Mouse (Mus musculus): ENCODE results near the gene Npb. TPM values are rescaled to one million over a fixed set of nuclear protein-coding genes. Genes with fewer than 3 reads are reported as not detected.

Npb gene
- polyA plus RNA-seq, 1 experiment = 2.5 TPM

- 77% methylated on average over 8 of the region's 8 CpGs for WGBS
These were observed 33.6 kb downstream of the Npb start for GRCm38 (mm10) chr11:120641869-120642268.

GRCm38 (mm10) chr11:120642939-120643600, 34.8 kb downstream of the Npb start:
- 0 out of 2 replicates have a peak, but pooled peaks cover 3% of the 10 kb centered on the region for H3K4me1 ChIP-seq (ENCODE audit: control insufficient read depth, insufficient read depth, low read length)
- DNase-seq = no peak
- TF ChIP-seq CTCF (IDR thresholded peaks at IDR 0.05; ENCODE audit: insufficient read depth, low read length) = no peak
- TF ChIP-seq POLR2A (IDR thresholded peaks at IDR 0.05; ENCODE audit: borderline replicate concordance, extremely low read depth, low read depth, low read length) = no peak
- 1% methylated on average over 18 of the region's 18 CpGs for WGBS
- peak overlapping the region; percentile 60 for H3K4me3 ChIP-seq (replicated peaks; ENCODE audit: extremely low read depth, low read depth, low read length)

More at GRCm38 (mm10) chr11:120641869-120642268, 33.6 kb downstream of the Npb start:
- Histone ChIP-seq H3K4me3 (replicated peaks; ENCODE audit: extremely low read depth, low read depth, low read length) (no peak overlapping the region), H3K4me1 (ENCODE audit: control insufficient read depth, insufficient read depth, low read length) (0 out of 2 replicates have a peak, but pooled peaks cover 3% of the 10 kb centered on the region)
- TF ChIP-seq POLR2A (IDR thresholded peaks at IDR 0.05; ENCODE audit: borderline replicate concordance, extremely low read depth, low read depth, low read length) = no peak
- no peak for TF ChIP-seq CTCF (IDR thresholded peaks at IDR 0.05; ENCODE audit: insufficient read depth, low read length)
- DNase-seq = no peak

GRCm38 (mm10) chr11:120643601-120643987, 35.3 kb downstream of the Npb start, which contains the start of gene Pycr1:
TSS of gene Pycr1 (minus strand) at chr11:120643769.
- DNase-seq = peak; percentile 93
- no peak for TF ChIP-seq POLR2A (IDR thresholded peaks at IDR 0.05; ENCODE audit: borderline replicate concordance, extremely low read depth, low read depth, low read length)
- TF ChIP-seq CTCF (IDR thresholded peaks at IDR 0.05; ENCODE audit: insufficient read depth, low read length) = no peak
- Histone ChIP-seq H3K4me3 (replicated peaks; ENCODE audit: extremely low read depth, low read depth, low read length) (peak within 1 kb of the TSS; percentile 60), H3K4me1 (ENCODE audit: control insufficient read depth, insufficient read depth, low read length) (0 out of 2 replicates have a peak, but pooled peaks cover 3% of the 10 kb centered on the region)
- 1% methylated on average over 15 of the region's 15 CpGs for WGBS

GRCm38 (mm10) chr11:120647047-120647830, 39.0 kb downstream of the Npb start:
- Histone ChIP-seq H3K4me1 (ENCODE audit: control insufficient read depth, insufficient read depth, low read length) (0 out of 2 replicates have a peak, but pooled peaks cover 3% of the 10 kb centered on the region), H3K4me3 (replicated peaks; ENCODE audit: extremely low read depth, low read depth, low read length) (no peak overlapping the region)
- TF ChIP-seq CTCF (IDR thresholded peaks at IDR 0.05; ENCODE audit: insufficient read depth, low read length) (no peak), POLR2A (IDR thresholded peaks at IDR 0.05; ENCODE audit: borderline replicate concordance, extremely low read depth, low read depth, low read length) (no peak)
- no peak for DNase-seq
- WGBS = 79% methylated on average over 35 of the region's 35 CpGs

GRCm38 (mm10) chr11:120648001-120648476, 39.8 kb downstream of the Npb start, which contains the start of gene Myadml2:
TSS of gene Myadml2 (minus strand) at chr11:120648158.
- H3K4me1 ChIP-seq (ENCODE audit: control insufficient read depth, insufficient read depth, low read length) = 0 out of 2 replicates have a peak, but pooled peaks cover 2% of the 10 kb centered on the region
- TF ChIP-seq POLR2A (IDR thresholded peaks at IDR 0.05; ENCODE audit: borderline replicate concordance, extremely low read depth, low read depth, low read length) = no peak
- no peak for TF ChIP-seq CTCF (IDR thresholded peaks at IDR 0.05; ENCODE audit: insufficient read depth, low read length)
- no peak for DNase-seq
- peak within 1 kb of the TSS; percentile 40 for H3K4me3 ChIP-seq (replicated peaks; ENCODE audit: extremely low read depth, low read depth, low read length)
- 11% methylated on average over 13 of the region's 13 CpGs for WGBS

GRCm38 (mm10) chr11:120651872-120652271, 43.6 kb downstream of the Npb start:
- no peak for TF ChIP-seq POLR2A (IDR thresholded peaks at IDR 0.05; ENCODE audit: borderline replicate concordance, extremely low read depth, low read depth, low read length)
- 0 out of 2 replicates have a peak, but pooled peaks have one; percentile 18 for TF ChIP-seq CTCF (IDR thresholded peaks at IDR 0.05; ENCODE audit: insufficient read depth, low read length)
- Histone ChIP-seq H3K4me3 (replicated peaks; ENCODE audit: extremely low read depth, low read depth, low read length) (no peak overlapping the region), H3K4me1 (ENCODE audit: control insufficient read depth, insufficient read depth, low read length) (no peaks in the 10 kb centered on the region)
- DNase-seq = no peak
- 64% methylated on average over 3 of the region's 3 CpGs for WGBS

- WGBS = 68% methylated on average over 3 of the region's 3 CpGs
- TF ChIP-seq CTCF (IDR thresholded peaks at IDR 0.05; ENCODE audit: insufficient read depth, low read length) (no peak), POLR2A (IDR thresholded peaks at IDR 0.05; ENCODE audit: borderline replicate concordance, extremely low read depth, low read depth, low read length) (no peak)
- Histone ChIP-seq H3K4me1 (ENCODE audit: control insufficient read depth, insufficient read depth, low read length) (no peaks in the 10 kb centered on the region), H3K4me3 (replicated peaks; ENCODE audit: extremely low read depth, low read depth, low read length) (no peak overlapping the region)
- DNase-seq = no peak
These were observed 46.5 kb downstream of the Npb start for GRCm38 (mm10) chr11:120654741-120655140.

GRCm38 (mm10) chr11:120657301-120657700, 49.0 kb downstream of the Npb start:
- H3K4me1 ChIP-seq (ENCODE audit: control insufficient read depth, insufficient read depth, low read length) = 0 out of 2 replicates have a peak, but pooled peaks cover 2% of the 10 kb centered on the region
- no peak overlapping the region for H3K4me3 ChIP-seq (replicated peaks; ENCODE audit: extremely low read depth, low read depth, low read length)
- no peak for DNase-seq
- TF ChIP-seq POLR2A (IDR thresholded peaks at IDR 0.05; ENCODE audit: borderline replicate concordance, extremely low read depth, low read depth, low read length) = no peak
- TF ChIP-seq CTCF (IDR thresholded peaks at IDR 0.05; ENCODE audit: insufficient read depth, low read length) = no peak
- 86% methylated on average over 4 of the region's 4 CpGs for WGBS

Other genes with a start within 250 kb of the Npb start
- 0.06 and 0.60 TPM in 2 replicates for gene Fscn2, start 246.9 kb upstream of the Npb start, polyA plus RNA-seq (2012; rRNA removed)
- 61.9 and 67.1 TPM in 2 replicates for gene Faap100, start 229.7 kb upstream of the Npb start, polyA plus RNA-seq (2012; rRNA removed)
- gene Nploc4, start 170.8 kb upstream of the Npb start, polyA plus RNA-seq (2012; rRNA removed) = 39.2 and 49.8 TPM in 2 replicates
- 0.06 TPM in 1 of 2 replicates, not detected in the other for gene Tspan10, start 165.8 kb upstream of the Npb start, polyA plus RNA-seq (2012; rRNA removed)
- gene Pde6g, start 155.0 kb upstream of the Npb start, polyA plus RNA-seq (2012; rRNA removed) = 0.45 and 0.57 TPM in 2 replicates
- gene Oxld1, start 150.4 kb upstream of the Npb start, polyA plus RNA-seq (2012; rRNA removed) = 11.9 and 14.9 TPM in 2 replicates
- gene Ccdc137, start 150.4 kb upstream of the Npb start, polyA plus RNA-seq (2012; rRNA removed) = 11.0 and 14.5 TPM in 2 replicates
- gene Arl16, start 140.9 kb upstream of the Npb start, polyA plus RNA-seq (2012; rRNA removed) = 15.6 and 17.3 TPM in 2 replicates
- 48.0 and 51.4 TPM in 2 replicates for gene Mrpl12, start 123.9 kb upstream of the Npb start, polyA plus RNA-seq (2012; rRNA removed)
- 157 and 174 TPM in 2 replicates for gene Slc25a10, start 116.6 kb upstream of the Npb start, polyA plus RNA-seq (2012; rRNA removed)
- 0.86 and 1.0 TPM in 2 replicates for gene Gcgr, start 77.8 kb upstream of the Npb start, polyA plus RNA-seq (2012; rRNA removed)
- 133 and 168 TPM in 2 replicates for gene Mcrip1, start 58.8 kb upstream of the Npb start, polyA plus RNA-seq (2012; rRNA removed)
- 3.3 TPM in 1 of 2 replicates, not detected in the other for gene Ppp1r27, start 57.3 kb upstream of the Npb start, polyA plus RNA-seq (2012; rRNA removed)
- gene P4hb, start 35.2 kb upstream of the Npb start, polyA plus RNA-seq (2012; rRNA removed) = 192 and 254 TPM in 2 replicates
- gene Arhgdia, start 26.9 kb upstream of the Npb start, polyA plus RNA-seq (2012; rRNA removed) = 890 and 923 TPM in 2 replicates
- gene Alyref, start 10.1 kb upstream of the Npb start, polyA plus RNA-seq (2012; rRNA removed) = 26.1 and 29.1 TPM in 2 replicates
- gene Anapc11, start 10.1 kb upstream of the Npb start, polyA plus RNA-seq (2012; rRNA removed) = 136 and 159 TPM in 2 replicates
- 217 and 238 TPM in 2 replicates for gene Pcyt2, start 9.5 kb downstream of the Npb start, polyA plus RNA-seq (2012; rRNA removed)
- 75.2 and 84.1 TPM in 2 replicates for gene Sirt7, start 16.8 kb downstream of the Npb start, polyA plus RNA-seq (2012; rRNA removed)
- gene Mafg, start 25.1 kb downstream of the Npb start, polyA plus RNA-seq (2012; rRNA removed) = 41.5 and 51.3 TPM in 2 replicates
- 4.1 and 4.5 TPM in 2 replicates for gene Pycr1, start 35.3 kb downstream of the Npb start, polyA plus RNA-seq (2012; rRNA removed)
- gene Myadml2, start 39.7 kb downstream of the Npb start, polyA plus RNA-seq (2012; rRNA removed) = 1.1 and 3.1 TPM in 2 replicates
- gene Notum, start 52.7 kb downstream of the Npb start, polyA plus RNA-seq (2012; rRNA removed) = 15.5 and 20.6 TPM in 2 replicates
- 86.9 and 95.8 TPM in 2 replicates for gene Aspscr1, start 64.5 kb downstream of the Npb start, polyA plus RNA-seq (2012; rRNA removed)
- gene Cenpx, start 105.3 kb downstream of the Npb start, polyA plus RNA-seq (2012; rRNA removed) = 68.0 and 69.1 TPM in 2 replicates
- gene Lrrc45, start 105.4 kb downstream of the Npb start, polyA plus RNA-seq (2012; rRNA removed) = 35.6 and 40.1 TPM in 2 replicates
- 62.0 and 76.8 TPM in 2 replicates for gene Rac3, start 113.0 kb downstream of the Npb start, polyA plus RNA-seq (2012; rRNA removed)
- gene Dcxr, start 118.8 kb downstream of the Npb start, polyA plus RNA-seq (2012; rRNA removed) = 326 and 340 TPM in 2 replicates
- 13,780 and 14,250 TPM in 2 replicates for gene Cbr2, start 123.6 kb downstream of the Npb start, polyA plus RNA-seq (2012; rRNA removed)
- gene Hmga1b, start 154.3 kb downstream of the Npb start, polyA plus RNA-seq (2012; rRNA removed) = 0.24 and 1.6 TPM in 2 replicates
- 55.8 and 59.8 TPM in 2 replicates for gene Rfng, start 175.7 kb downstream of the Npb start, polyA plus RNA-seq (2012; rRNA removed)
- 116 and 141 TPM in 2 replicates for gene Gps1, start 175.8 kb downstream of the Npb start, polyA plus RNA-seq (2012; rRNA removed)
- gene Dus1l, start 187.9 kb downstream of the Npb start, polyA plus RNA-seq (2012; rRNA removed) = 32.0 and 35.4 TPM in 2 replicates
- 1,387 and 1,388 TPM in 2 replicates for gene Fasn, start 216.1 kb downstream of the Npb start, polyA plus RNA-seq (2012; rRNA removed)

All from lung, adult 2 months (tissue).